Mouse (Mus musculus) embryonic facial prominence, embryonic 15.5 days (tissue): ENCODE measurements at regions not wholly inside any gene's neighbourhood (a gene's known extent, or its start where the extent isn't known, plus 50 kb on each side); places are given as distances from the start of the nearest gene placed in this dataset.

Source experiments
- ATAC-seq: fragments of 200-750 bp; cut with Nextera tagmentation; 2 replicates; pipeline ENCODE4 v1.8.0; 2017; ENCODE audit warnings: low read depth, moderate TSS enrichment; ENCODE audit not compliant: insufficient number of reproducible peaks, low FRiP score, low TSS enrichment
- H3K27ac ChIP-seq: fragments of 300-500 bp; sonication (generic); replicated peaks from 2 replicates; pipeline ENCODE4 v1.5.1; 2015; ENCODE audit warnings: mild to moderate bottlenecking, inconsistent platforms
- H3K27me3 ChIP-seq: fragments of 300-500 bp; sonication (generic); 2 replicates; pipeline ENCODE4 v1.6.1; 2015; ENCODE audit warnings: inconsistent platforms
- H3K36me3 ChIP-seq: fragments of 300-500 bp; sonication (generic); 2 replicates; pipeline ENCODE4 v1.6.1; 2015; ENCODE audit warnings: mild to moderate bottlenecking, inconsistent platforms
- H3K4me1 ChIP-seq: fragments of 300-500 bp; sonication (generic); 2 replicates; pipeline ENCODE4 v1.6.1; 2015; ENCODE audit warnings: inconsistent platforms
- H3K4me2 ChIP-seq: fragments of 300-500 bp; sonication (generic); replicated peaks from 2 replicates; pipeline ENCODE4 v1.6.1; 2015; ENCODE audit warnings: mild to moderate bottlenecking, inconsistent platforms
- H3K4me3 ChIP-seq: fragments of 300-500 bp; sonication (generic); replicated peaks from 2 replicates; pipeline ENCODE4 v1.5.1; 2015; ENCODE audit warnings: mild to moderate bottlenecking, inconsistent platforms
- H3K9ac ChIP-seq: fragments of 300-500 bp; sonication (generic); 2 replicates; pipeline ENCODE4 v1.6.1; 2015; ENCODE audit warnings: inconsistent platforms
- H3K9me3 ChIP-seq: fragments of 300-500 bp; sonication (generic); replicated peaks from 2 replicates; pipeline ENCODE4 v1.6.1; 2016; ENCODE audit warnings: inconsistent platforms
- WGBS: fragments of 180-500 bp; shearing (Covaris S2); methylation state at CpG from one replicate; pipeline ENCODE4 v1.1.7; 2015; 5-methylcytosine and 5-hydroxymethylcytosine counted together

DNA sequence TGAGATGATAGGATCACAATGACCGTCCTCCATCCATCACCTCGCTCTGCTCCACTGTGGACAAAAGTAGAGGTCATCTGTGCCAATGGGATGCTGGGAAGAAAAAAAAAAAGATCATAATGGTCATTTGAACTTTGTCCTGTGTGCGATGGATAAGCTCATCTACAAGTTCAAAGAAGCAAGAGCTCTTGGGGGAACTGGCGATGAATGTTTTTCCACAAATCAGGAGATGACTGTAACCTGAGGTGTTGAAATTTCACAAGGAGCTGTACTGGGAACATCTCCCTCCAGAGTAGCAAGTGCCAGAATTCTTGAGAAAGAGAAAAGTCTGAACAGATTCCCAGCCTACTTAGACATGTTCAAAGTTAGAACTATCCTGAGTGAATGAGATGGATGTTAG lies 287.0 kb downstream of the Tns3 start:
- Histone ChIP-seq H3K4me1 (no peaks in the 10 kb centered on the region), H3K27ac (no peak overlapping the region), H3K4me3 (no peak overlapping the region), H3K9me3 (no peaks in the 10 kb centered on the region), H3K9ac (no peak overlapping the region), H3K4me2 (no peak overlapping the region), H3K27me3 (no peaks in the 10 kb centered on the region), H3K36me3 (no peaks in the 10 kb centered on the region)
- 86% methylated on average over 4 of the region's 4 CpGs for WGBS
- ATAC-seq, result no peak

DNA sequence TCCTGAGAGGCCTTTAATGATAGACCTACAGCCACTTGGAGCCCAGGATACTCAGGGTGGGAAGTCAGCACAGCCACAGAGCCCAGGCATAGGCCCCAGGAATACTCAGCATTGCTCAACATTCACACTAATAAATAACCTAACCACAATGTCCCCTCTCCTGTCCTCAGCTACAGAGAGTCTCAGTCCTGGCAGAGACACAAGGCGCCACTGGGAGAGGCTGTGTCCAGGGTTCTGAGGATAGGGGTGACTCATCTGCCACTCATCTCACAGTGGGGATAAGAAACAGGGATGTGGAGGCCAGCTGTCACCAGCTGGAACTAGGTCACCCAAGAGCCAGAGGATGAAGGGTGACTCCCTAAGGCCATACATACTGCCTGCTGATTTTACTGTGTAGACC lies 298.8 kb downstream of the Tns3 start:
- Histone ChIP-seq H3K4me3 (no peak overlapping the region), H3K4me1 (no peaks in the 10 kb centered on the region), H3K9me3 (no peaks in the 10 kb centered on the region), H3K36me3 (no peaks in the 10 kb centered on the region), H3K4me2 (no peak overlapping the region), H3K27me3 (no peaks in the 10 kb centered on the region), H3K27ac (no peak overlapping the region), H3K9ac (no peak overlapping the region)
- ATAC-seq, result no peak
- WGBS, result 92% methylated on average over 1 of the region's 1 CpGs

DNA sequence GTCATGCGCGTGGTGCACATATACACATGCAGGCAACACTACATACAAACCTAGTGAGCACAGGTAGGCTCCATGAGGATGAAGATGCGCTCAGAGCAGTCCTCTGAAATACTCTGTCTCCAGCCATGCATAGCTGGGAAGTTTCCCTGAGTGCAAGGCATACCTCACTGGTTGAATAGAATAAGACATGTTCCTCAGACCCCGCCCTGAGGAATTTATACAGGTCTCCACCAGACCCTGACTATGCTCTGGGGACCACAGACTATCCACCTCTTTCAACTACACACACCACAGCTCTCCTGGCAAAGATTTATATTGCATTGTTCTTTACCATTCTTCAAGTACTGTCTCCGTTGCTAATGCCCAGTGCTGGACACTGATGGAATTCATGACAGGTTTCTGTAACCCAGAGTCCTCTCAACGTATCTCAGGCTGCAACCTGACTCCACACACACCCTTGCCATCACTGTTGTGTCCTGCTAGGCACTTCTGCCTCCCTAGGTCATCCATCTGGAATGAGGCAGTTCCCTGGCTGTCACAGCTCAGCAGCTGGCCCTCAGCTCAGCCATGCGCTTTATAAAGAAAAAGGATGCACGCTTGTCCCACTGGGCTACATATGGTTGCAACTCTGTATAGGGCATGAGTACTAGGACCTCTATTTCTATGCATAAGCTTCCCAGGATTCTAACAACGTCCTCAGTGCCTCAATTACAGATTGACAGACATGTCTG lies 299.5 kb downstream of the Tns3 start:
- Histone ChIP-seq H3K9me3 (no peaks in the 10 kb centered on the region), H3K27ac (no peak overlapping the region), H3K4me1 (no peaks in the 10 kb centered on the region), H3K9ac (no peak overlapping the region), H3K36me3 (no peaks in the 10 kb centered on the region), H3K27me3 (no peaks in the 10 kb centered on the region), H3K4me3 (no peak overlapping the region), H3K4me2 (no peak overlapping the region)
- WGBS, result 59% methylated on average over 9 of the region's 9 CpGs
- ATAC-seq, result no peak

DNA sequence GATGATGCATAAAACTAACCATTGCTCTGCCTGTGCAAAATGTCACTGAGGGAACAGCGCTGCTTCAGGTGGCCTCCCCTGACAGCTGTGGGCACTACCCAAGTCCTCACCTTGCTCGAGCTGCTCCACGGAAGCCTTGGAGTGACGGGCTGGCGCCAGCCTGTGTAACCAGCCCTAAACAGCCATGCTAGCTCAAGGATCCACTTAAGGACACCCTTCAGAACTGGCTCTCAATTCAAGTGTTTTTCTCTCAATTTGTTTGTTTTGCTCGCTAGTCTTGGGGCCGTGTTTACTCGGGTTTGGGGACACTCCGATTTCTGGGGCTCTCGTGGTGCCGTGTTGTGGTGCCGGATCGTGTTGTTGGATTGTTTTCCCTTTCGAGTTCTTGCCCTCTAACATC lies 319.4 kb downstream of the Tns3 start:
- Histone ChIP-seq H3K4me2 (no peak overlapping the region), H3K36me3 (no peaks in the 10 kb centered on the region), H3K9ac (no peak overlapping the region), H3K27ac (no peak overlapping the region), H3K4me3 (no peak overlapping the region), H3K9me3 (no peaks in the 10 kb centered on the region), H3K4me1 (no peaks in the 10 kb centered on the region), H3K27me3 (no peaks in the 10 kb centered on the region)
- ATAC-seq, result no peak
- 83% methylated on average over 14 of the region's 14 CpGs for WGBS

DNA sequence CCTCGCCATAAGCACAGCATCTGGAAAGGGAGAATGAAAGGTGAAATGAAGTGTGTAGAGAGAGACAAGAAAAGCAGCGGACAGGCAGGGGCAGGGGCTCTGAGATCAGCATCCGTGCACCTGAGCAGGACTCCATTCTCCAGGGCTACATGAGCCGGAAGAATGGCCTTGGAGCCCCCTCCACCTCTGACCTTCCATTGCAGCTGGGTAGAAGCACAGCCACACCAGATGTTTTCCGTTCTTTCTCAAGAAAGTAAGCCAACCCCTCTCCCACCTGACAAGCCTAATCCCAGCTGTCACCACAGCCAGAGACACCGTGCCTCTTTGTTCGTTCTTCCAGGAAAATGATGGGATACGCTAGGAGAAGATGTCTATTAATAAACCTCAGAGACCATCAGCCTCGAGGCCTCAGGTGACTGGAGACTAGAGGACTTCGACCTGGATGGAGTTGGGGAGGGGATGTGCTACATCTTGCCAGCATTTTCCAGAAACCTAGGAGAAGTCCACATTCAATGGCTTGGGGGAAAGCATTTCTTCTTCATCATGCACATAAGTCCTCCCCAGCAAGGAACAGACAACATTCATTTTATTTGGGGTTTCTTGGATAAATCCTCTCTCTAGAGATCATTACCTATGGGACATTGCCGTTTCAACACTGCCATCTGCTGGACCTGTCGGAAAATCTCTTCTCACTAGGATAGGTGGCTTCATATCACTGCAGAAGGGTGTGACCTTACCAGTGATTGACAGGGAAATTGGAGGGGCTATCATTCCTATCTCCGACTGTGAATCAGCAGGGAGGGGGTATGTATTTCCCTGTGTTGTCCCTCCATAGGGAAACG lies 361.8 kb downstream of the Tns3 start:
- Histone ChIP-seq H3K27ac (no peak overlapping the region), H3K9ac (no peak overlapping the region), H3K9me3 (no peaks in the 10 kb centered on the region), H3K4me3 (no peak overlapping the region), H3K4me1 (peaks cover 6% of the 10 kb centered on the region), H3K36me3 (no peaks in the 10 kb centered on the region), H3K4me2 (no peak overlapping the region), H3K27me3 (no peaks in the 10 kb centered on the region)
- 28% methylated on average over 14 of the region's 14 CpGs for WGBS
- ATAC-seq, result no peak; the same call in 1 of the 2 replicates

DNA sequence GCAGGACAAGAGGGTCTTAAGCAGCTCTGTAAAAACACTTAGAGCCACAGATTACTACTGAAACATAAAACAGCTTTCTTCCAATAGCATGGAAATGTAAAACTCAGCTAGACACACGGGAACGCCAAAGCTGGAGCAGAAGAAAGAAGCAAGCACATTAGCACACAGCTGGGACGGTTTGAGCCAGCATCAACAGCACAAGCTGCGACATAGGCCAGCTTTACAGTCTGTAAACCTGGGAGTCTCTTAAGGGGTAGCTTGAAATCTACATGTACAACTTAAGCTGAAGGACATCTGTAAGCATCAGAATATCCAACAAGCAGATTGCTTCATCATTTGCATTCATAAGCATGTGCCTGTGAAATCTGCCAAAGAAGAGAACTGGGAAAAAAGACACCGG lies 366.9 kb downstream of the Tns3 start:
- Histone ChIP-seq H3K9me3 (no peaks in the 10 kb centered on the region), H3K4me2 (no peak overlapping the region), H3K27me3 (no peaks in the 10 kb centered on the region), H3K27ac (no peak overlapping the region), H3K9ac (no peak overlapping the region), H3K4me3 (no peak overlapping the region), H3K4me1 (peaks cover 3% of the 10 kb centered on the region), H3K36me3 (no peaks in the 10 kb centered on the region)
- ATAC-seq, result no peak
- 44% methylated on average over 5 of the region's 5 CpGs for WGBS

DNA sequence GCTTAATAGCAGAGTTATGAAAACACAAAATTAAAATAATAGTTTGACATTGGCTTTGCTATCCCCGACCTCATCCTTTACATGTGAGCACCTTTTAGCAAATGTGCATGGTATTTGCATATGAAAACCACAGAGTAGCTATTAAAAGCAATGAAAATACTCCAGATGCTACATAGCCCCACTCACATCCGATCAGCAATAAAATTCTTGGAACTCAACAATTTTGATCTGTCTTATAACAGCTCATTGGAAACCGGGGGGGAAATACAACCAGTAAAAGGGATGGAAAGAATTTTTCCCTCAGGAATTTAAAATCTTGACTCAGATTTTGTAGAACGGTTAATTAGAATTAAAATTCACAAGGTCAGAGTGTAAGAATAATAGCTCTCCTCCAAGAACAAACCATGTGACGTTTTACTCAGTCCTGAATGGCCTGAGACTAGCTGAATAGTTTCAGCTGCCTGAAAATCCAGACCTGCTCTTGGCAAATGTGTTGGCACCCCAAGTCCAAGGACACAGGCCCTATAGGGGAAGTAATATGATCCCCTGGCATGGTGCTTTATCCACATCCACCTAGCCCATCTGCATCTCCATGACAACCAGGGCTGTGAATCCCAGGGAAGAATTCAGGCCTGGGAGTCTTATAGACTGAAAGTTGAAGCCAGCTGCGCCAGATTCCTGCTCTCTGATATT lies 370.9 kb downstream of the Tns3 start:
- Histone ChIP-seq H3K9me3 (no peaks in the 10 kb centered on the region), H3K4me2 (no peak overlapping the region), H3K27me3 (no peaks in the 10 kb centered on the region), H3K4me1 (no peaks in the 10 kb centered on the region), H3K27ac (no peak overlapping the region), H3K4me3 (no peak overlapping the region), H3K36me3 (no peaks in the 10 kb centered on the region), H3K9ac (no peak overlapping the region)
- 55% methylated on average over 6 of the region's 6 CpGs for WGBS
- 0 out of 2 replicates have a peak, but pooled peaks have one; percentile 65 for ATAC-seq

DNA sequence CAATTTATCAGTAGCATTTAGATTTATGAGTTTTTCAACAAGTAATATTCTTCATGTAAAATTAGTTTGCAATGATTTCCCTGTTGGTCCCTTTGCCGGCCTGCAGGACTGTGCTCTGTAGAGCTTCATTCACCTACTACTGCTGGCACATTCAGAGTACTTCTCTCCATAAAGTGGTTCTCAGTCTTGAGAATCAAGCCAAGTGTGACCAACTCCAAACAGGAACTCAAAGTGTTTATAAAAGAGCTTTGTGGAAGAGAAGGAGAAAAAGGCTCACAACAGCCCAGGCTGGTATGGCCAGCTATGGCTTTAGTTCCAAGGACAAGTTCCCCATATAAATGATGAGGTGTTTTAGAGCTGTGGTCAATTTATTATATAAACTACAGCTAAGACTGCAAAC lies 379.1 kb downstream of the Tns3 start:
- no peak for ATAC-seq
- Histone ChIP-seq H3K9me3 (no peaks in the 10 kb centered on the region), H3K27me3 (no peaks in the 10 kb centered on the region), H3K4me3 (no peak overlapping the region), H3K4me2 (no peak overlapping the region), H3K27ac (no peak overlapping the region), H3K4me1 (no peaks in the 10 kb centered on the region), H3K9ac (no peak overlapping the region), H3K36me3 (no peaks in the 10 kb centered on the region)
- 84% methylated on average over 1 of the region's 1 CpGs for WGBS

DNA sequence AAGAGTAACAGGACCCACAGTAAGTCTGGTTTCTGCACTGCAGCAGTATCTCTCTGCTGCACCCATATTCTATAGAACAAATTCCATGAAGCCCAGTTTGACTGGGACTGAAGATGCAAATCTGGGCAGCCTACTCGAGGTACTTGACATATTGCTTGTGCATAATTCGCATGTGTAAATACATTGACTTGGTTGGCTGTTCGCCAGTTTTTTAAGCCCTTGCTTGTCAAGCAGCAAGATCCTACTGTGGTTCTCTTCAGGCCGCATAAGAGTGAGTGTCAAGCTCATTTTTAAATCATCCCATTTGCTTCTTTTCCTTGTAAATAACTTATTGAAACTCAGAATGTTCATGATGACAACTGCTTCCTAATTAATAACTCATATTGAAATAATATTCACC lies 389.1 kb downstream of the Tns3 start:
- Histone ChIP-seq H3K4me1 (no peaks in the 10 kb centered on the region), H3K9ac (no peak overlapping the region), H3K4me3 (no peak overlapping the region), H3K4me2 (no peak overlapping the region), H3K9me3 (no peaks in the 10 kb centered on the region), H3K27me3 (no peaks in the 10 kb centered on the region), H3K27ac (no peak overlapping the region), H3K36me3 (no peaks in the 10 kb centered on the region)
- 41% methylated on average over 4 of the region's 4 CpGs for WGBS
- ATAC-seq, result no peak

DNA sequence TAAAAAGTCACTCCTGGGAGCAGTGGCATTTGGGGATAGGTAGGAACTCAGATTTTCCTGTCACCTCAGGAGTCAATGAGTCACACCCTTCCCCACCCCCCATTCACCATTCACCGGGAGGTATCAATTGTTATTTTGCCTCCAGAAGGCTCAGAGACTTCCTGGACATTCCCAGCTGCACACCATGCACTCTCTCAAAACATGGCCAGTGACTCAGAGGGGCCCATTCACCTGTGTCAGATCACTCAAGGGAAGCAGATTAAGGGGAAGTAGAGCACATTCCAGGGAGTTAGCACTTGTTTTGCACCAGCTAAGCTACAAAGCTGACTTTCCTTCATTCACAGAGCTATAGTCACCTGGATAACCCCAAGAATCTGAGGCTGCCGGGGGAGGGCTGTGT lies 395.2 kb downstream of the Tns3 start:
- WGBS, result 57% methylated on average over 2 of the region's 2 CpGs
- H3K4me2 ChIP-seq, result no peak overlapping the region
- H3K27ac ChIP-seq, result no peak overlapping the region
- H3K4me1 ChIP-seq, result no peaks in the 10 kb centered on the region
- no peak overlapping the region for H3K9ac ChIP-seq
- H3K36me3 ChIP-seq, result no peaks in the 10 kb centered on the region
- H3K27me3 ChIP-seq, result no peaks in the 10 kb centered on the region
- no peaks in the 10 kb centered on the region for H3K9me3 ChIP-seq
- H3K4me3 ChIP-seq, result no peak overlapping the region
- ATAC-seq, result no peak

DNA sequence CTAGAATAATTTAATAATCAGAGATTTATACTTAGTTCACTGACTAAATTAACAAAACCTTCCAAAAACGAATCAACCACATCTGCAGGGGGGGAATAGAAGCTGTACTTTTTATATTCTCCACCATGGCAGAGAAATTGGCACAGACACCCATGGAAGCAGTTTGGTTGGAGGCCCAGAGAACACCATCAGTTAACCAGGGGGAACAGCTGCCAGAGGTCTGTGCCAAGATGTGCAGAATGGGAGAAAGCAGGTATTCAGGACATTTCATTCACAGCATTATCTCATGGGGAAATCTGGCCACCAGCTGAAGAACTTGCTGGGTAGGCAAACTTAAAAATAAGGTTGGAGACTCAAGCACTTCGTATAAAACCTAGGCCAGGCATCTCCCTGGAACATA lies 410.3 kb downstream of the Tns3 start:
- no peaks in the 10 kb centered on the region for H3K36me3 ChIP-seq
- no peak overlapping the region for H3K9ac ChIP-seq
- H3K4me3 ChIP-seq, result no peak overlapping the region
- 0 out of 2 replicates have a peak overlapping the region, but pooled peaks have one; percentile 2 for H3K27ac ChIP-seq
- no peak overlapping the region for H3K4me2 ChIP-seq
- 32% methylated on average over 2 of the region's 2 CpGs for WGBS
- H3K27me3 ChIP-seq, result no peaks in the 10 kb centered on the region
- peaks cover 9% of the 10 kb centered on the region; the same call in 1 of the 2 replicates for H3K4me1 ChIP-seq
- ATAC-seq, result no peak
- H3K9me3 ChIP-seq, result no peaks in the 10 kb centered on the region
